Mouse (Mus musculus): ENCODE data around the gene Tmem132a. TPM values are rescaled to one million over a fixed set of nuclear protein-coding genes. Genes with fewer than 3 reads are reported as not detected.
A peak's percentile ranks its signal among the peaks of the same experiment; 100 is the strongest.

Gene Tmem132a
- polyA plus RNA-seq, 1 experiment = 17.2 TPM

DNA sequence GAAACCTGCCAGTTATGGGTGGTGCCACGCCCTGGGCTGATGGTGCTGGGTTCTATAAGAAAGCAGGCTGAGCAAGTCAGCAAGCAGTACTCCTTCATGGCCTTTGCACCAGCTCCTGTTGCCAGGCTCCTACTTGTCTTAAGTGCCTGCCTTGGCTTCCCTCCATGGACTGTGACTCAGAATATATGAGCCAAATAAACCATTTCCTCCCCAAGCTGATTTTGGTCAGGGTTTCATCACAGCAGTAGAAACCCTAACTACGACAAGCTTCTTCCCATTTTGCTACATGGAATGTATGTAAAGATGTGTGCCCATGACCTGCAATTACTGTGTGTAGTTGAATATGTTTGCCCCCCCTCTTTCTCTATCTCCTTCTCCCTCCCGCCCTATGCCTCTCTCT, 36.1 kb downstream of the Tmem132a start:
- H3K36me3 ChIP-seq (ENCODE audit: control insufficient read depth, insufficient read depth, low read length, poor library complexity, severe bottlenecking) = no peaks in the 10 kb centered on the region
- no peaks in the 10 kb centered on the region for H3K9me3 ChIP-seq (replicated peaks; ENCODE audit: control insufficient read depth, insufficient read depth, low read length, poor library complexity, severe bottlenecking)
- H3K4me1 ChIP-seq (ENCODE audit: control insufficient read depth, insufficient read depth, low read length) = peaks cover 2% of the 10 kb centered on the region
- no peaks in the 10 kb centered on the region for H3K27me3 ChIP-seq (ENCODE audit: control insufficient read depth, insufficient read depth, low read length, poor library complexity, severe bottlenecking)
- no peak overlapping the region for H3K4me3 ChIP-seq (ENCODE audit: low read depth, low read length)
- no peak overlapping the region for H3K9ac ChIP-seq (ENCODE audit: low read depth, poor library complexity, severe bottlenecking)
- no peak overlapping the region for H3K27ac ChIP-seq (ENCODE audit: insufficient read depth, low read length)
- no peak for TF ChIP-seq CTCF (IDR thresholded peaks at IDR 0.05; ENCODE audit: low read depth, low read length)
- TF ChIP-seq EP300 (IDR thresholded peaks at IDR 0.05; ENCODE audit: insufficient read depth, low read depth, low read length) = no peak
- TF ChIP-seq POLR2A (IDR thresholded peaks at IDR 0.05; ENCODE audit: insufficient read depth, low read length) = no peak

DNA sequence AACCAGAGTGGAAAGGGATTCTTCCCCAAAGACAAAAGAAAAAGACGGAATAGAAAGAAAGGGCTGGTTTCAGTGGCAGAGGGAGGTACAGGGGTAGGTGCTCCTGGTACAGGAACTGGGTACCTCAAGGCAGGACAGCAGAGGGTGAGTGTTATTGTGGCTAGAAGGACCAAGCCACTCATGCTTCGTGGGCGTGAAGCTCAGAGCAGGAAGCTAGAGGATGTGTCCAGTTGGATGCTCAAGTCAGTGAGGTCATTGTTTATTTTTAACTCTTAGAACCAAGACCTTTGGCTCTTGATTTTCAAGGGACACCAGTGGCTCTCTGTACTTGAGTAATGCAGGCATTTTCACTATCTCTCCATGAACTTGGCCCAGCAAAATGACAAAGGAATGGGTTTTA, 37.7 kb downstream of the Tmem132a start:
- Histone ChIP-seq H3K27ac (ENCODE audit: insufficient read depth, low read length) (no peak overlapping the region), H3K9ac (ENCODE audit: low read depth, poor library complexity, severe bottlenecking) (no peak overlapping the region), H3K36me3 (ENCODE audit: control insufficient read depth, insufficient read depth, low read length, poor library complexity, severe bottlenecking) (no peaks in the 10 kb centered on the region), H3K4me1 (ENCODE audit: control insufficient read depth, insufficient read depth, low read length) (peaks cover 2% of the 10 kb centered on the region), H3K27me3 (ENCODE audit: control insufficient read depth, insufficient read depth, low read length, poor library complexity, severe bottlenecking) (no peaks in the 10 kb centered on the region), H3K4me3 (ENCODE audit: low read depth, low read length) (no peak overlapping the region), H3K9me3 (replicated peaks; ENCODE audit: control insufficient read depth, insufficient read depth, low read length, poor library complexity, severe bottlenecking) (no peaks in the 10 kb centered on the region)
- no peak for TF ChIP-seq EP300 (IDR thresholded peaks at IDR 0.05; ENCODE audit: insufficient read depth, low read depth, low read length)
- TF ChIP-seq CTCF (IDR thresholded peaks at IDR 0.05; ENCODE audit: low read depth, low read length) = no peak
- TF ChIP-seq POLR2A (IDR thresholded peaks at IDR 0.05; ENCODE audit: insufficient read depth, low read length) = no peak

DNA sequence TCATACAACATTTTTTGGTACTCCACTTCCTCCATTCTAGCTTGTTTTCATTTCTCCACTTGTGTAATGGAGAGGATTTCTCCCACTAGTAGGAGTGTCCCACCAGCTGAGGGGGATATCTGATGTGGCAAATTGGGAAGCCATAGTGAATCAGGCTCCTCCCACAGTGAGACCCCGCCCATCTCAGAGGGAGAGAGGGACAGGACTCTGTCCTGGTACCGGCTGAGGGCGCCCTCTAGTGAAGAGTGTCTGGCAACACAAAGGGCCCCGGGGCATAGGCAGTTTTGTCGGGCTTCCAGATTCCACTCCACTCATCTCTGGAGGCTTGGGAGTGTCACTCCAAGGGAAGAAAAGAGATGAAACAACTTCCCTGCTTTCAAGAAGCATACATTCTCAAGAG, 38.3 kb downstream of the Tmem132a start:
- Histone ChIP-seq H3K4me3 (ENCODE audit: low read depth, low read length) (no peak overlapping the region), H3K27me3 (ENCODE audit: control insufficient read depth, insufficient read depth, low read length, poor library complexity, severe bottlenecking) (no peaks in the 10 kb centered on the region), H3K9ac (ENCODE audit: low read depth, poor library complexity, severe bottlenecking) (no peak overlapping the region), H3K4me1 (ENCODE audit: control insufficient read depth, insufficient read depth, low read length) (peaks cover 2% of the 10 kb centered on the region), H3K9me3 (replicated peaks; ENCODE audit: control insufficient read depth, insufficient read depth, low read length, poor library complexity, severe bottlenecking) (no peaks in the 10 kb centered on the region), H3K36me3 (ENCODE audit: control insufficient read depth, insufficient read depth, low read length, poor library complexity, severe bottlenecking) (no peaks in the 10 kb centered on the region), H3K27ac (ENCODE audit: insufficient read depth, low read length) (no peak overlapping the region)
- TF ChIP-seq CTCF (IDR thresholded peaks at IDR 0.05; ENCODE audit: low read depth, low read length) (peak; percentile 85), POLR2A (IDR thresholded peaks at IDR 0.05; ENCODE audit: insufficient read depth, low read length) (no peak)

DNA sequence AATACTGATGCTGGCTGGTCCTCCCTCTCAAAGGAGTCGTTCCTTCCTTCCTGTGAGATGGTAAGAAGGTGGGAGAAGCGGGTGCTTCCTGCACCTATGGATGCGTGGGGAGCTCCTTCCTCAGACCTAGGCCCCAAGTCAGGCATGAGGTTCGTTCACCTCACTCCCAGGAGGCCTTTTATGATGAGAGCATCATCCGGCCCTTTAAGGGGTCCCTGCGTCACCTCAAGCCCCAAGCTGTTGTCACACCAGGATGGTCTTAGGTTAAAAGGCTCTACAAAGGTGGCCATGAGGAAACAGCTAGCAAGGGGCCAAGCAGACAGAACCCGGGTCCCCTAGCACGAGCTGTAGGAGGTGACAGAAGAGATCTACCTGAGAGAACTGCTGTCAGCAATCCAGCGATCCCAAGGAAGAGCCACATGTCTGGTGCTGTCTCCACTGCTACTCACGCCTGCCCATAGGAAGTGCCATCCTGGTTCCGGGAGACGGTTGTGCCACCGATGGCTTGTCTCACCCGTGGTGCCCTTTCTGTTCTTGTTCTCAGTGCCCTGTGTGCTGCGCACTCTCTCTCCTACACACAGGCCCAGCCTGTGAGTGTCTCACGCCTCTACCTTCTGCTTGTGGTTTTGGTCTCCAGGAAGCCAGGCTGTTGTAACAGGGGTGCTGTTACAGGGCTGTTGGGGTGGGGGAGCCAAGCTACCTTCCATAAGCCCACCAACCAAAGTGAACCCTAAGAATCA, 40.1 kb downstream of the Tmem132a start, which contains the start of gene Cd6:
Cd6 (minus strand) TSS at position 623 of the 740 bp plus-strand sequence.
- Histone ChIP-seq H3K4me1 (ENCODE audit: control insufficient read depth, insufficient read depth, low read length) (no peaks in the 10 kb centered on the region), H3K4me3 (ENCODE audit: low read depth, low read length) (no peak within 1 kb of the TSS), H3K9ac (ENCODE audit: low read depth, poor library complexity, severe bottlenecking) (no peak within 1 kb of the TSS), H3K27me3 (ENCODE audit: control insufficient read depth, insufficient read depth, low read length, poor library complexity, severe bottlenecking) (no peaks in the 10 kb centered on the region), H3K9me3 (replicated peaks; ENCODE audit: control insufficient read depth, insufficient read depth, low read length, poor library complexity, severe bottlenecking) (no peaks in the 10 kb centered on the region), H3K27ac (ENCODE audit: insufficient read depth, low read length) (no peak within 1 kb of the TSS), H3K36me3 (ENCODE audit: control insufficient read depth, insufficient read depth, low read length, poor library complexity, severe bottlenecking) (no peaks in the 10 kb centered on the region)
- TF ChIP-seq EP300 (IDR thresholded peaks at IDR 0.05; ENCODE audit: insufficient read depth, low read depth, low read length) = no peak
- TF ChIP-seq CTCF (IDR thresholded peaks at IDR 0.05; ENCODE audit: low read depth, low read length) = no peak
- no peak for TF ChIP-seq POLR2A (IDR thresholded peaks at IDR 0.05; ENCODE audit: insufficient read depth, low read length)

DNA sequence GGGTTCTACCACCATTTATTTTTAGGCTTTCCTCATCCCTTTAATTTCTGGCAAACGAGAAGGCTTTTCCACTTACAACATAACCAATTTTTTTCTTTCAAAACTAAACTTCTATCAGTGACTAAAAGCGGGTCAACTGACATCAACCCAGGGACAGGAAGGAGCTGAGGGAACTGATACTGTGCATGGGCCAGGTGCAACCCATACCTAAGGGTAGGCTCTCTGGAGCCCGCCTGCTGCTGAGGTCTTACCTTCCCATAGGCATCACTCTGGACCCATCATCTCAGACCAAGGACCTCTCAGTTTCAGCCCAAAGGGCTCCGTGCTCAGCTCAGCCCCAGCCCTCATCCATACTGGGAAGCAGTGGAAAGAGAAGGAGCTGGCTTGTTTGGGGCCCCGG, 41.4 kb downstream of the Tmem132a start:
- no peak for TF ChIP-seq POLR2A (IDR thresholded peaks at IDR 0.05; ENCODE audit: insufficient read depth, low read length)
- TF ChIP-seq CTCF (IDR thresholded peaks at IDR 0.05; ENCODE audit: low read depth, low read length) = no peak
- no peak for TF ChIP-seq EP300 (IDR thresholded peaks at IDR 0.05; ENCODE audit: insufficient read depth, low read depth, low read length)
- Histone ChIP-seq H3K27ac (ENCODE audit: insufficient read depth, low read length) (no peak overlapping the region), H3K4me3 (ENCODE audit: low read depth, low read length) (no peak overlapping the region), H3K4me1 (ENCODE audit: control insufficient read depth, insufficient read depth, low read length) (no peaks in the 10 kb centered on the region), H3K27me3 (ENCODE audit: control insufficient read depth, insufficient read depth, low read length, poor library complexity, severe bottlenecking) (no peaks in the 10 kb centered on the region), H3K9ac (ENCODE audit: low read depth, poor library complexity, severe bottlenecking) (no peak overlapping the region), H3K36me3 (ENCODE audit: control insufficient read depth, insufficient read depth, low read length, poor library complexity, severe bottlenecking) (no peaks in the 10 kb centered on the region), H3K9me3 (replicated peaks; ENCODE audit: control insufficient read depth, insufficient read depth, low read length, poor library complexity, severe bottlenecking) (no peaks in the 10 kb centered on the region)

DNA sequence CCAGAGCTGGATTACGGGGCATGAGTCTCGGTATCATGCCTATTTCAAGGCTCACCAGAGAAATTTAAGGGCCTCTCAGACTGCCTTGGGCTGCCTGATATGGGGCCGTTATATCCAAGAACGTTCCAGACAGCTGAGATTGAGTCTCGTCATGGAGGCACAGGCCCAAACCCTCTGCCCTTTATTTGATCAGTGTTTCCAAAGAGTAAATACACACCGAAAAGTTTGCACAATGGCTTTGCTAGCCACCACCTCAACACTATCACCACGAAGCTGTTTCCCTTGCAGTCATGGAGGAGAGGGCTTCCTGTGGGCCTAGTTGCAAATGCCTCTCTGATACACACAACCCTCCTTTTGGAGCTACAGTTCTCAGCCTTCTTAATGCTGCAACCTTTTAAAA, 45.7 kb downstream of the Tmem132a start:
- no peaks in the 10 kb centered on the region for H3K27me3 ChIP-seq (ENCODE audit: control insufficient read depth, insufficient read depth, low read length, poor library complexity, severe bottlenecking)
- H3K4me3 ChIP-seq (ENCODE audit: low read depth, low read length) = no peak overlapping the region
- no peaks in the 10 kb centered on the region for H3K9me3 ChIP-seq (replicated peaks; ENCODE audit: control insufficient read depth, insufficient read depth, low read length, poor library complexity, severe bottlenecking)
- no peak overlapping the region for H3K9ac ChIP-seq (ENCODE audit: low read depth, poor library complexity, severe bottlenecking)
- no peak overlapping the region for H3K27ac ChIP-seq (ENCODE audit: insufficient read depth, low read length)
- no peaks in the 10 kb centered on the region for H3K36me3 ChIP-seq (ENCODE audit: control insufficient read depth, insufficient read depth, low read length, poor library complexity, severe bottlenecking)
- H3K4me1 ChIP-seq (ENCODE audit: control insufficient read depth, insufficient read depth, low read length) = peaks cover 2% of the 10 kb centered on the region
- TF ChIP-seq EP300 (IDR thresholded peaks at IDR 0.05; ENCODE audit: insufficient read depth, low read depth, low read length) (no peak), POLR2A (IDR thresholded peaks at IDR 0.05; ENCODE audit: insufficient read depth, low read length) (no peak), CTCF (IDR thresholded peaks at IDR 0.05; ENCODE audit: low read depth, low read length) (no peak)

Measured in ES-Bruce4 (cell line).